Mouse (Mus musculus): ENCODE measurements around the gene Ccdc148.

- TF ChIP-seq UBTF (IDR thresholded peaks at IDR 0.05; ENCODE audit: borderline replicate concordance, insufficient read depth, low read depth, low read length) (no peak), MAX (IDR thresholded peaks at IDR 0.05; ENCODE audit: low read length) (no peak), ETS1 (IDR thresholded peaks at IDR 0.05; ENCODE audit: low read depth, low read length) (no peak), ZC3H11A (IDR thresholded peaks at IDR 0.05; ENCODE audit: low read depth, low read length) (no peak), POLR2A (IDR thresholded peaks at IDR 0.05; ENCODE audit: control insufficient read depth in 1 of 2, insufficient read depth in 1 of 2, low read depth in 1 of 2, low read length in 2 of 2, poor library complexity in 1 of 2) (no peak), CHD2 (IDR thresholded peaks at IDR 0.05; ENCODE audit: low read length) (no peak), CTCF (IDR thresholded peaks at IDR 0.05 in 2 of 3, conservative IDR thresholded peaks at IDR 0.05 in 1 of 3; ENCODE audit: control insufficient read depth in 1 of 3, insufficient read depth in 1 of 3, low read depth in 2 of 3, low read length in 3 of 3, poor library complexity in 1 of 3, severe bottlenecking in 1 of 3) (no peak), HCFC1 (IDR thresholded peaks at IDR 0.05; ENCODE audit: low read depth, low read length) (no peak)
Measured at GRCm38 (mm10) chr2:59170593-59170992, 10.1 kb upstream of the Ccdc148 start.

All from MEL (cell line).